ENCODE assay signal across 9 mouse cellular contexts in the genomic region with DNA sequence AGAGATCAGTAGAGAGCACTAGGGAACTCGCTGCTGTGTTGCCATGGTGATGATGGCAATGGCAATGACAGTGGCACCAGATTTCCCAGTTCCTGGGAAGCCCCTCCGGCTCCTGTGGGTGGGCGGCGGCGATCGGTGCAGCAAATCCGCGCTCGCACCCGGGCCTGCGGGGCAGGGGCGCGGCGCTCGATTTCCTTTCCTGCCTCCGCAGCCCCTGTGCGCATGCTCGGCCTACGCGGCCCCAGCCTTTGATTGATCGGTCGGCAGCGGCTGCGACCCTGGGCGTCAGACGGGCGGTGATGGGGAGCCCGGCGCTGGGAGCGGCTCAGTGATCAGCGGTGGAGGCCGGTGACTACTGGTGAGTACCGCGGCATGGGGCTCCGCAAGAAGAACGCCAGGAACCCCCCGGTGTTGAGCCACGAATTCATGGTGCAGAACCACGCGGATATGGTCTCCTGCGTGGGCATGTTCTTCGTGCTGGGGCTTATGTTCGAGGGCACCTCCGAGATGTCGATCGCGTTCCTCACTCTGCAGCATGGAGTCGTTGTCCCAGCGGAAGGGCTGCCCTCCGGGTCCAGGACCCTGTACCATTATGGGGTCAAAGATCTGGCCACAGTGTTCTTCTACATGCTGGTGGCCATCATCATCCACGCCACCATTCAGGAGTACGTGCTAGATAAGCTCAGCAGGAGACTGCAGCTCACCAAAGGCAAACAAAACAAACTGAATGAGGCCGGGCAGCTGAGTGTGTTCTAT. TPM values are rescaled to one million over a fixed set of nuclear protein-coding genes. Genes with fewer than 3 reads are reported as not detected.
DNase-seq lines count a peak whose midpoint lies in the region; ATAC-seq and TF ChIP-seq lines count a peak whose summit lies in the region.
"Had no signal": no experiment of that assay in that cellular context is flagged by ENCODE, and none has a peak within 500 bp of the region (broad histone marks: within the 10 kb centered on the region; RNA-seq: fewer than 3 reads in every experiment).

A gene (plus strand): TSS at position 35 of the 756 bp plus-strand sequence.

- peak within 1 kb of the TSS; percentile 60 for H3K4me3 ChIP-seq in forebrain, embryonic 14.5 days (ENCODE audit: low read depth, low read length)
- H3K4me3 ChIP-seq in hindbrain, embryonic 12.5 days: peak within 1 kb of the TSS; percentile 63
- peak within 1 kb of the TSS; percentile 75 for H3K4me3 ChIP-seq in left cerebral cortex, adult 2 months

- H3K9ac ChIP-seq in forebrain, embryonic 14.5 days (ENCODE audit: low read length): peak within 1 kb of the TSS; percentile 77
- peak within 1 kb of the TSS; percentile 78 for H3K9ac ChIP-seq in hindbrain, embryonic 12.5 days

- DNase-seq in adipocyte (ENCODE audit: low spot score): peak; percentile 22
- DNase-seq in cerebellum, adult 11 months: peak; percentile 71
- DNase-seq in forebrain, embryonic 14.5 days (ENCODE audit: low spot score): peak; percentile 97
- peak; percentile 81 to 85 for DNase-seq in left cerebral cortex, adult 2 months (ENCODE audit: extremely low spot score in 1 of 2, low spot score in 2 of 2)
- peak; percentile 86 for DNase-seq in right cerebral cortex, postnatal 25 days

- no peaks in the 10 kb centered on the region for H3K27me3 ChIP-seq in forebrain, embryonic 14.5 days (replicated peaks; ENCODE audit: control insufficient read depth, insufficient read depth, low read length)
- H3K27me3 ChIP-seq in hindbrain, embryonic 12.5 days: no peaks in the 10 kb centered on the region

- peak; percentile 97 for ATAC-seq in forebrain, embryonic 14.5 days
- peak; percentile 97 for ATAC-seq in hindbrain, embryonic 12.5 days (ENCODE audit: low FRiP score)
- peak; percentile 46 for ATAC-seq in megakaryocyte progenitor cell, adult 5-6 weeks (replicated peaks; ENCODE audit: poor library complexity)
- ATAC-seq in monocyte, adult 5-6 weeks (replicated peaks; ENCODE audit: insufficient number of reproducible peaks, low FRiP score, low TSS enrichment, poor library complexity, severe bottlenecking): no peak

- intact Hi-C loops in left cerebral cortex, adult 2 months (cut with DNase I): no loop called here

- no peak for TF ChIP-seq CTCF in left cerebral cortex, adult 2 months (IDR thresholded peaks at IDR 0.05)

- WGBS in forebrain, embryonic 14.5 days: under 1% methylated on average over 51 of the region's 53 CpGs
- WGBS in hindbrain, embryonic 12.5 days: 2% methylated on average over 53 of the region's 53 CpGs

- peaks cover 13% of the 10 kb centered on the region for H3K4me1 ChIP-seq in forebrain, embryonic 14.5 days (ENCODE audit: control insufficient read depth, insufficient read depth, low read length)
- peaks cover 15% of the 10 kb centered on the region for H3K4me1 ChIP-seq in hindbrain, embryonic 12.5 days

- peak within 1 kb of the TSS; percentile 67 for H3K4me2 ChIP-seq in forebrain, embryonic 14.5 days (ENCODE audit: low read length)
- peak within 1 kb of the TSS; percentile 68 for H3K4me2 ChIP-seq in hindbrain, embryonic 12.5 days (replicated peaks)

- 0 out of 2 replicates have a peak, but pooled peaks cover 4% of the 10 kb centered on the region for H3K36me3 ChIP-seq in forebrain, embryonic 14.5 days (ENCODE audit: control insufficient read depth, insufficient read depth, low read length)
- H3K36me3 ChIP-seq in hindbrain, embryonic 12.5 days: no peaks in the 10 kb centered on the region

- no peaks in the 10 kb centered on the region for H3K9me3 ChIP-seq in forebrain, embryonic 14.5 days (replicated peaks; ENCODE audit: control insufficient read depth, low read length)
- H3K9me3 ChIP-seq in hindbrain, embryonic 12.5 days (replicated peaks): no peaks in the 10 kb centered on the region

- peak within 1 kb of the TSS; percentile 86 for H3K27ac ChIP-seq in forebrain, embryonic 14.5 days (ENCODE audit: low read depth, low read length)
- H3K27ac ChIP-seq in hindbrain, embryonic 12.5 days: peak within 1 kb of the TSS; percentile 89
- H3K27ac ChIP-seq in left cerebral cortex, adult 2 months: peak within 1 kb of the TSS; percentile 88

RNA-seq across cellular contexts. Expression of the gene that starts here (rescaled TPM):
- polyA plus RNA-seq in forebrain, embryonic 14.5 days (2014; fragmentation: Nextera tagmentation; extraction: Ambion mirVana): 40.8 and 41.6 TPM in 2 replicates
- 34.5 and 35.9 TPM in 2 replicates for polyA plus RNA-seq in hindbrain, embryonic 12.5 days (2016; fragmentation: Nextera tagmentation; extraction: Ambion mirVana)
- 10 to 100 TPM; 17.1 to 17.4 TPM for total RNA-seq in left cerebral cortex, adult 2 months (2021)
- not detected in 2 replicates for total RNA-seq in megakaryocyte progenitor cell, adult 5-6 weeks (2015)
- not detected in 2 replicates for total RNA-seq in megakaryocyte progenitor cell, adult 5-6 weeks (2017)
- not detected in 3 replicates for total RNA-seq in monocyte, adult 5-6 weeks (2017)
- total RNA-seq: heart, adult 18-20 months had no signal

Comparison
In these comparisons a context has a peak if more than half of its experiments do, and no peak if none do; other contexts are left out.
1. RNA of the gene that starts here (total RNA-seq): 17.1 to 17.4 TPM in left cerebral cortex, adult 2 months; not detected in megakaryocyte progenitor cell, adult 5-6 weeks and not detected in monocyte, adult 5-6 weeks; every median in the first group is over 10 times any median in the second.
2. Peak in ATAC-seq in megakaryocyte progenitor cell, adult 5-6 weeks; RNA of the gene not detected or under 1 TPM.
3. DNase-seq: peak in every context shown above with its lines; median percentile 97 in forebrain, embryonic 14.5 days; 86 in right cerebral cortex, postnatal 25 days; 83 in left cerebral cortex, adult 2 months; 71 in cerebellum, adult 11 months; 22 in adipocyte.
4. Peak in every context shown above with its lines, with median percentiles within 50 percentile points of each other: H3K27ac ChIP-seq and H3K4me3 ChIP-seq.